Mouse (Mus musculus): ENCODE data around the gene Zfp994. TPM values are rescaled to one million over a fixed set of nuclear protein-coding genes. Genes with fewer than 3 reads are reported as not detected.

Zfp994 gene
- polyA plus RNA-seq (2017; shearing (Covaris generic)) = 2.1 TPM

DNA sequence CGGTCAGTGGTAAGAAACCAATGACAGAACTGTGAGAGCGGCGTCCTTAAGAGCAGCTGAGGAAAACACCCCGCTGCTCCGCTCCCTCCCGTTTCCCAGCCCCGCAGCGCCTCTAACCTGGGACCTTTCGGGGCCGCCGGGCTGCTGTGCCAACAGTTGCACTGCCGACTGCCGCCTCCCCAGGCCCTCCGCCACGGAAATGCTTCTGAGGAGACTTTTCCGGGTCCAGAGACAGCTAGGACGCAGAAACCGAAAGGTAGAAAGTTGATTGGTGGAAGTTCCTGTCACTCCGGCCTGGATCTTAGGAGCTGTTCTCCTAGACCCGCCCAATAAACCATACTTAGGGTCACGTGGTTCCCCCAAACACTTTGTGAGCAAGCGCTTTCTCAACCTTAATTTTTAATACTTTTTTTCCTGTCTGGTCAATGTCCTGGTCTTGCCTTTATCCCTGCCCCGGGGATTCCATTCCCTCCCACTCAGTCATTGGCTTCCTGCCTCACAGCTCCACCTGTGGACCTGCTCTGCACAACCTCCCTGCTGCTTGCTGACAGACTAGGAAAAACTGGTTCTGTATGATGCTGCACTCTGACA, at the start of gene Zfp994:
Gene Zfp994 (minus strand): TSS at position 195 of the 591 bp plus-strand sequence.

DNA sequence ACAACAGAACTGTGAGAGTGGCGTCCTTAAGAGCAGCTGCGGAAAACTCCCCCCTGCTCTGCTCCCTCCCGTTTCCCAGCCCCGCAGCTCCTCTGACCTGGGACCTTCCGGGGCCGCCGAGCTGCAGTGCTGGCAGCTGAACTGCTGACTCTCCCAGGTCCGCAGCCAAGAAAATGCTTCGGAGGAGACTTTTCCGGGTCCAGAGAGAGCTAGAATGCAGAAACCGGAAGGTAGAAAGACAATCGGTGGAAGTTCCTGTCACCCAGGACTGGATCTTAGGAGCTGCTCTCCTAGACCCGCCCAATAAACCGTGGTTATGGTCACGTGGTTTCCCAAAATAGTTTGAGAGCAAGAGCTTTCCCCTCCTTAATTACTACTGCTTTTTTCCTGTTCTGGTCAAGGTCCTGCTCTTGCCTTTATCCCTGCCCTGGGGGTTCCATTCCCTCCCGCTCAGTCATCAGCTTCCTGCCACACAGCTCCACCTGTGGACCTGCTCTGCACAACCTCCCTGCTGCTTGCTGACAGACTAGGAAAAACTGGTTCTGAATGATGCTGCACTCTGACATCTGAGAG, 59.6 kb downstream of the Zfp994 start, which contains the start of gene Zfp947:
Gene Zfp947 (minus strand): TSS at position 469 of the 573 bp plus-strand sequence.

Other genes with a start within 250 kb of the Zfp994 start
- 0.39 TPM for gene Zfp947, start 59.4 kb downstream of the Zfp994 start, polyA plus RNA-seq (2017; shearing (Covaris generic))
- 11.1 TPM for gene CT030661.1, start 89.2 kb upstream of the Zfp994 start, polyA plus RNA-seq (2017; shearing (Covaris generic))
- gene Zfp944, start 135.8 kb upstream of the Zfp994 start, polyA plus RNA-seq (2017; shearing (Covaris generic)) = 8.4 TPM
- gene Zfp758, start 135.8 kb upstream of the Zfp994 start, polyA plus RNA-seq (2017; shearing (Covaris generic)) = 15.5 TPM
- gene Zfp946, start 198.6 kb upstream of the Zfp994 start, polyA plus RNA-seq (2017; shearing (Covaris generic)) = 5.1 TPM

All from effector memory CD4-positive, alpha-beta T cell, adult 7 months (primary cell).